Mouse (Mus musculus): ENCODE data around the gene Snap47. TPM values are rescaled to one million over a fixed set of nuclear protein-coding genes. Genes with fewer than 3 reads are reported as not detected.
"Not testable (repeated sequence)": the region's sequence is repeated elsewhere in the genome, so short reads cannot be mapped to it uniquely, and the experiment has no call there.

The Snap47 gene
- polyA plus RNA-seq, 1 experiment: 66.2 TPM

GRCm38 (mm10) chr11:59367955-59368354 is 83.0 kb downstream of the Snap47 start:
- not testable (repeated sequence) for DNase-seq (ENCODE audit: low spot score)

- no peak for DNase-seq (ENCODE audit: low spot score)
Observed at GRCm38 (mm10) chr11:59366633-59367032, 84.4 kb downstream of the Snap47 start.

GRCm38 (mm10) chr11:59366031-59366430 is 85.0 kb downstream of the Snap47 start:
- no peak for DNase-seq (ENCODE audit: low spot score)

GRCm38 (mm10) chr11:59364417-59364816 is 86.6 kb downstream of the Snap47 start:
- no peak for DNase-seq (ENCODE audit: low spot score)

- DNase-seq (ENCODE audit: low spot score): no peak
Observed at GRCm38 (mm10) chr11:59364007-59364406, 87.0 kb downstream of the Snap47 start.

GRCm38 (mm10) chr11:59361291-59361690 is 89.7 kb downstream of the Snap47 start:
- no peak for DNase-seq (ENCODE audit: low spot score)

Other genes with a start within 250 kb of the Snap47 start
- 35.2 and 35.4 TPM in 2 replicates for gene Mrpl55, start 248.7 kb downstream of the Snap47 start, polyA plus RNA-seq (2012; rRNA removed)
- 23.8 and 26.1 TPM in 2 replicates for gene 2310033P09Rik, start 242.9 kb downstream of the Snap47 start, polyA plus RNA-seq (2012; rRNA removed)
- 531 and 605 TPM in 2 replicates for gene Arf1, start 222.9 kb downstream of the Snap47 start, polyA plus RNA-seq (2012; rRNA removed)
- gene Wnt3a, start 160.4 kb downstream of the Snap47 start, polyA plus RNA-seq (2012; rRNA removed): 0.03 TPM in 2 replicates
- gene Wnt9a, start 144.3 kb downstream of the Snap47 start, polyA plus RNA-seq (2012; rRNA removed): 11.6 and 11.7 TPM in 2 replicates
- 0.06 and 0.24 TPM in 2 replicates for gene Prss38, start 75.5 kb downstream of the Snap47 start, polyA plus RNA-seq (2012; rRNA removed)
- 5.3 and 5.9 TPM in 2 replicates for gene Jmjd4, start 1.1 kb downstream of the Snap47 start, polyA plus RNA-seq (2012; rRNA removed)
- gene Zfp867, start 21.3 kb upstream of the Snap47 start, polyA plus RNA-seq (2012; rRNA removed): 5.6 and 6.2 TPM in 2 replicates
- gene Zkscan17, start 75.6 kb upstream of the Snap47 start, polyA plus RNA-seq (2012; rRNA removed): 8.3 and 13.8 TPM in 2 replicates
- gene Nlrp3, start 90.4 kb upstream of the Snap47 start, polyA plus RNA-seq (2012; rRNA removed): 0.70 and 0.75 TPM in 2 replicates
- not detected in 2 replicates for gene Olfr222, start 125.0 kb upstream of the Snap47 start, polyA plus RNA-seq (2012; rRNA removed)
- not detected in 2 replicates for gene Olfr223, start 142.1 kb upstream of the Snap47 start, polyA plus RNA-seq (2012; rRNA removed)
- 136 and 151 TPM in 2 replicates for gene Mprip, start 210.1 kb upstream of the Snap47 start, polyA plus RNA-seq (2012; rRNA removed)